In genomic region chr17:10367044-10367443, GRCm38 (mm10) we compare ENCODE assay signal across 17 mouse cellular contexts. TPM values are rescaled to one million over a fixed set of nuclear protein-coding genes. Genes with fewer than 3 reads are reported as not detected.
DNase-seq lines count a peak whose midpoint lies in the region; ATAC-seq lines count a peak whose summit lies in the region.
"Had no signal": no experiment of that assay in that cellular context is flagged by ENCODE, and none has a peak within 500 bp of the region (broad histone marks: within the 10 kb centered on the region; RNA-seq: fewer than 3 reads in every experiment).

No protein-coding gene starts in this region.

- intact Hi-C loops in heart, postnatal 25 days (cut with DNase I) = loop anchor here (1.0 kb wide), 1 partner anchor 23 kb away; no protein-coding TSS in a partner anchor

- ATAC-seq in heart, embryonic 12.5 days (ENCODE audit: insufficient number of reproducible peaks, low FRiP score) = peak; percentile 43; the same call in 1 of the 2 replicates
- ATAC-seq in kidney, embryonic 14.5 days (ENCODE audit: low FRiP score, low TSS enrichment) = no peak

- no peaks in the 10 kb centered on the region for H3K36me3 ChIP-seq in heart, embryonic 12.5 days
- no peaks in the 10 kb centered on the region for H3K36me3 ChIP-seq in kidney, embryonic 14.5 days (ENCODE audit: control insufficient read depth, insufficient read depth, low read length)
- H3K36me3 ChIP-seq: forebrain, embryonic 12.5 days; neural tube, embryonic 12.5 days; stomach, embryonic 15.5 days had no signal

- H3K9ac ChIP-seq in heart, embryonic 12.5 days = no peak overlapping the region
- H3K9ac ChIP-seq in kidney, embryonic 14.5 days (ENCODE audit: low read depth, low read length) = no peak overlapping the region
- H3K9ac ChIP-seq: forebrain, embryonic 12.5 days; neural tube, embryonic 12.5 days; stomach, embryonic 15.5 days had no signal

- whole genome bisulfite sequencing in heart, embryonic 12.5 days = 53% methylated on average over 5 of the region's 5 CpGs
- 66% methylated on average over 5 of the region's 5 CpGs for WGBS in kidney, embryonic 14.5 days

- H3K4me3 ChIP-seq in heart, embryonic 12.5 days = no peak overlapping the region
- no peak overlapping the region for H3K4me3 ChIP-seq in kidney, embryonic 14.5 days (ENCODE audit: low read length)
- H3K4me3 ChIP-seq in brown adipose tissue, adult 24 weeks (ENCODE audit: insufficient read depth, low read depth, low read length) = no peak overlapping the region
- H3K4me3 ChIP-seq: forebrain, embryonic 12.5 days; neural tube, embryonic 12.5 days; stomach, embryonic 15.5 days had no signal

- H3K9me3 ChIP-seq in heart, embryonic 12.5 days (replicated peaks) = no peaks in the 10 kb centered on the region
- H3K9me3 ChIP-seq in kidney, embryonic 14.5 days (ENCODE audit: control insufficient read depth, low read length) = no peaks in the 10 kb centered on the region
- H3K9me3 ChIP-seq: forebrain, embryonic 12.5 days; neural tube, embryonic 12.5 days; stomach, embryonic 15.5 days had no signal

- no peak overlapping the region for H3K27ac ChIP-seq in heart, embryonic 12.5 days (ENCODE audit: poor library complexity, severe bottlenecking)
- H3K27ac ChIP-seq in kidney, embryonic 14.5 days (ENCODE audit: low read depth, low read length) = no peak overlapping the region
- H3K27ac ChIP-seq in brown adipose tissue, adult 24 weeks (replicated peaks; ENCODE audit: low read depth, low read length) = peak overlapping the region; percentile 73
- H3K27ac ChIP-seq: forebrain, embryonic 12.5 days; macrophage; neural tube, embryonic 12.5 days; stomach, embryonic 15.5 days had no signal

- DNase-seq in heart, postnatal 25 days (ENCODE audit: low spot score) = no peak
- DNase-seq in kidney, postnatal 14 days = peak; percentile 31
- DNase-seq in ES-CJ7 (ENCODE audit: low read depth, low spot score) = peak; percentile 52
- no peak for DNase-seq in cerebellum, adult 11-12 months
- DNase-seq: adrenal gland, postnatal 10 days; cerebellum, adult 9-11 months; gastrocnemius, postnatal 14 days; lung, adult 2 months; thymus, adult 2 months had no signal

- H3K27me3 ChIP-seq in heart, embryonic 12.5 days (replicated peaks) = no peaks in the 10 kb centered on the region
- H3K27me3 ChIP-seq in kidney, embryonic 14.5 days (ENCODE audit: control insufficient read depth, insufficient read depth, low read length) = no peaks in the 10 kb centered on the region
- H3K27me3 ChIP-seq: forebrain, embryonic 12.5 days; neural tube, embryonic 12.5 days; stomach, embryonic 15.5 days had no signal

- H3K4me2 ChIP-seq in heart, embryonic 12.5 days = no peak overlapping the region
- no peak overlapping the region for H3K4me2 ChIP-seq in kidney, embryonic 14.5 days (replicated peaks; ENCODE audit: low read depth, low read length)
- H3K4me2 ChIP-seq: forebrain, embryonic 12.5 days; midbrain, embryonic 11.5 days; neural tube, embryonic 12.5 days; stomach, embryonic 15.5 days had no signal

- H3K4me1 ChIP-seq in heart, embryonic 12.5 days (replicated peaks) = peaks cover 67% of the 10 kb centered on the region
- no peaks in the 10 kb centered on the region for H3K4me1 ChIP-seq in kidney, embryonic 14.5 days (ENCODE audit: control insufficient read depth, insufficient read depth, low read length)
- H3K4me1 ChIP-seq in brown adipose tissue, adult 24 weeks (ENCODE audit: control insufficient read depth, insufficient read depth, insufficient read length, low read length) = peaks cover 20% of the 10 kb centered on the region
- H3K4me1 ChIP-seq: neural tube, embryonic 12.5 days; stomach, embryonic 15.5 days had no signal

RNA-seq across cellular contexts. Expression of gene Qk, which starts 47.4 kb away (rescaled TPM):
- 41.5 and 44.9 TPM in 2 replicates for polyA plus RNA-seq in heart, embryonic 12.5 days (2016; fragmentation: Nextera tagmentation; extraction: Ambion mirVana)
- 100 to 1,000 TPM; 444 to 447 TPM for total RNA-seq in heart, postnatal 25 days (2021)
- polyA plus RNA-seq in kidney, embryonic 14.5 days (2014; fragmentation: Nextera tagmentation; extraction: Ambion mirVana) = 43.7 and 49.3 TPM in 2 replicates
- polyA plus RNA-seq in brown adipose tissue, adult 24 weeks (2012; ENCODE audit: insufficient read depth, insufficient read length, missing spikeins) = 165 and 326 TPM in 2 replicates

Comparison
In these comparisons a context has a peak if more than half of its experiments do, and no peak if none do; other contexts are left out.
1. DNase-seq: peak in kidney, postnatal 14 days (single experiment) and ES-CJ7 (single experiment); none in heart, postnatal 25 days (single experiment) and cerebellum, adult 11-12 months (single experiment).